ENCODE assay signal across 8 mouse cellular contexts in the genomic region with DNA sequence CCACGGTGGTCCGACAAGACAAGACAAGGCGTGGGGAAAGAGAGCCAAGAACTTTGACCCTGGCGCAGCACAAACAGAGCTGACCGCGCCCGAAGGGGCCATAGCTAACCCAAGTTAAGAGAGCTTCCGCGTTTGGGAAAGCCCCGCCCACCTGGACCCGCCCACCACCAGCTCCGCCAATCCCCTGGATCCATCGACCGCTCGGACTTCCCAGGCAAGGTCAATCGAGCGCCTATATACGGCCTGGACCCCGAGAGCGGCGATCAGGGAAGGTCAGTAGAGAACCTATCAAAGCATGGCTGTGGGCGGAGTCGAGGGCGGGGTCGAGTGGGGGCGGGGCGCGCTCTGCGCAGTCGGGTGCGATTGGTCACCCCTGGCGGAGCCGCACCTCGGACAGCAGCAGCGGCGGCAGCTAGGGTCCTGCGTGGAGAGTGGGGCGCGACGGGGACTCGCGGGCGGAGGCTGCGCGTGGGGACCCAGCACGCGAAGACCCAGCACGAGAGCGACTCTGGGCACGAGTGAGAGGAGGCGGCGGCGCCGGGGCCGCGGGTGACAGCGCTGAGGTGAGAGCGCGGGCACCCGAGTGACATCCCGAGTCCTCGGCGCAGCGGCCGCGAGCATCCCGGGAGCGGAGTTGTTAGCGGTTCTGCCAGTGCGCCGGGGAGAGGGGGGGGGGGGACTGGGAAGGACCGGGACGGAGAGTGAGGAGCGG. TPM values are rescaled to one million over a fixed set of nuclear protein-coding genes. Genes with fewer than 3 reads are reported as not detected.
A peak's percentile ranks its signal among the peaks of the same experiment; 100 is the strongest.
DNase-seq lines count a peak whose midpoint lies in the region; ATAC-seq and TF ChIP-seq lines count a peak whose summit lies in the region.

A gene (plus strand): TSS at position 353 of the 712 bp plus-strand sequence.

- peak; percentile 93 for ATAC-seq in forebrain, embryonic 11.5 days (replicated peaks; ENCODE audit: low FRiP score)
- ATAC-seq in heart, embryonic 16.5 days (replicated peaks; ENCODE audit: extremely low read depth, insufficient read depth, low FRiP score): peak; percentile 85
- ATAC-seq in liver, embryonic 15.5 days (ENCODE audit: insufficient read depth): peak; percentile 84
- peak; percentile 80 for ATAC-seq in neural tube, embryonic 12.5 days (ENCODE audit: low FRiP score, low read depth)

- H3K4me3 ChIP-seq in CH12.LX (replicated peaks in 1 of 3; ENCODE audit: low read depth in 2 of 3, low read length in 2 of 3, poor library complexity in 1 of 3): peak within 1 kb of the TSS; percentile 77 to 90 (median 84)
- H3K4me3 ChIP-seq in forebrain, embryonic 11.5 days (ENCODE audit: low read depth, low read length): peak within 1 kb of the TSS; percentile 72
- H3K4me3 ChIP-seq in heart, embryonic 16.5 days (ENCODE audit: low read length): peak within 1 kb of the TSS; percentile 82
- H3K4me3 ChIP-seq in liver, embryonic 15.5 days (replicated peaks): peak within 1 kb of the TSS; percentile 78
- H3K4me3 ChIP-seq in neural tube, embryonic 12.5 days: peak within 1 kb of the TSS; percentile 76

- H3K4me2 ChIP-seq in CH12.LX (ENCODE audit: insufficient read depth, low read depth, poor library complexity, severe bottlenecking): peak within 1 kb of the TSS; percentile 87
- H3K4me2 ChIP-seq in forebrain, embryonic 11.5 days (ENCODE audit: low read depth, low read length, severe bottlenecking): peak within 1 kb of the TSS; percentile 90
- peak within 1 kb of the TSS; percentile 96 for H3K4me2 ChIP-seq in heart, embryonic 16.5 days (ENCODE audit: low read depth, low read length)
- peak within 1 kb of the TSS; percentile 93 for H3K4me2 ChIP-seq in liver, embryonic 15.5 days
- peak within 1 kb of the TSS; percentile 84 for H3K4me2 ChIP-seq in neural tube, embryonic 12.5 days (replicated peaks)

- no peaks in the 10 kb centered on the region for H3K9me3 ChIP-seq in CH12.LX (replicated peaks; ENCODE audit: low read length)
- H3K9me3 ChIP-seq in forebrain, embryonic 11.5 days (ENCODE audit: control insufficient read depth, low read length): no peaks in the 10 kb centered on the region
- no peaks in the 10 kb centered on the region for H3K9me3 ChIP-seq in heart, embryonic 16.5 days (replicated peaks; ENCODE audit: control insufficient read depth, low read length)
- H3K9me3 ChIP-seq in liver, embryonic 15.5 days (replicated peaks): no peaks in the 10 kb centered on the region; the same call in 1 of the 2 replicates
- H3K9me3 ChIP-seq in neural tube, embryonic 12.5 days: no peaks in the 10 kb centered on the region

- in situ Hi-C loops in CH12.LX (cut with MboI; ENCODE audit: low pct_ligation_motif_present, low pct_unique_long_range_greater_than_20kb, low sequenced_read_pairs): loop anchor here (5.0 to 10.0 kb wide), 2 partner anchors 165 to 372 kb away; a partner anchor contains a TSS

- peak within 1 kb of the TSS; percentile 85 for H3K9ac ChIP-seq in CH12.LX (ENCODE audit: insufficient read depth, low read depth)
- H3K9ac ChIP-seq in forebrain, embryonic 11.5 days (ENCODE audit: low read length): peak within 1 kb of the TSS; percentile 60
- peak within 1 kb of the TSS; percentile 71 for H3K9ac ChIP-seq in heart, embryonic 16.5 days (ENCODE audit: low read length)
- H3K9ac ChIP-seq in liver, embryonic 15.5 days: peak within 1 kb of the TSS; percentile 79
- H3K9ac ChIP-seq in neural tube, embryonic 12.5 days: peak within 1 kb of the TSS; percentile 58

- dilution Hi-C loops in CH12.LX (cut with MboI; ENCODE audit: extremely low pct_ligation_motif_present, extremely low pct_unique_long_range_greater_than_20kb, low sequenced_read_pairs): no loop called here

- H3K36me3 ChIP-seq in CH12.LX (replicated peaks in 1 of 2; ENCODE audit: control insufficient read depth in 1 of 2, insufficient read depth in 1 of 2, low read length in 1 of 2): no peaks in the 10 kb centered on the region
- H3K36me3 ChIP-seq in forebrain, embryonic 11.5 days (ENCODE audit: control insufficient read depth, insufficient read depth, low read length): no peaks in the 10 kb centered on the region
- no peaks in the 10 kb centered on the region for H3K36me3 ChIP-seq in heart, embryonic 16.5 days (ENCODE audit: control insufficient read depth, insufficient read depth)
- peaks cover 15% of the 10 kb centered on the region for H3K36me3 ChIP-seq in liver, embryonic 15.5 days (replicated peaks)
- no peaks in the 10 kb centered on the region for H3K36me3 ChIP-seq in neural tube, embryonic 12.5 days

- H3K27me3 ChIP-seq in CH12.LX (replicated peaks): peaks cover 6% of the 10 kb centered on the region
- peaks cover 4% of the 10 kb centered on the region; the same call in 1 of the 2 replicates for H3K27me3 ChIP-seq in forebrain, embryonic 11.5 days (ENCODE audit: control insufficient read depth, insufficient read depth, low read length)
- no peaks in the 10 kb centered on the region for H3K27me3 ChIP-seq in heart, embryonic 16.5 days (ENCODE audit: control insufficient read depth, insufficient read depth, low read length)
- H3K27me3 ChIP-seq in liver, embryonic 15.5 days: no peaks in the 10 kb centered on the region
- 0 out of 2 replicates have a peak, but pooled peaks cover 10% of the 10 kb centered on the region for H3K27me3 ChIP-seq in neural tube, embryonic 12.5 days (replicated peaks)

- peaks cover 0 to 27% of the 10 kb centered on the region in 2 experiments; a peak in 2 of 4 replicates for H3K4me1 ChIP-seq in CH12.LX (ENCODE audit: control insufficient read depth in 1 of 2, insufficient read depth in 2 of 2)
- peaks cover 8% of the 10 kb centered on the region for H3K4me1 ChIP-seq in forebrain, embryonic 11.5 days (replicated peaks; ENCODE audit: control insufficient read depth, insufficient read depth, low read length)
- peaks cover 11% of the 10 kb centered on the region for H3K4me1 ChIP-seq in heart, embryonic 16.5 days (ENCODE audit: control insufficient read depth, insufficient read depth, low read length)
- peaks cover 72% of the 10 kb centered on the region for H3K4me1 ChIP-seq in liver, embryonic 15.5 days (replicated peaks)
- H3K4me1 ChIP-seq in neural tube, embryonic 12.5 days: peaks cover 12% of the 10 kb centered on the region

- H3K79me2 ChIP-seq in CH12.LX (replicated peaks; ENCODE audit: control insufficient read depth, extremely low read depth, insufficient read depth, poor library complexity, severe bottlenecking): peaks cover 6% of the 10 kb centered on the region

- WGBS in forebrain, embryonic 11.5 days: under 1% methylated on average over 73 of the region's 74 CpGs
- WGBS in heart, embryonic 16.5 days: under 1% methylated on average over 73 of the region's 74 CpGs
- under 1% methylated on average over 74 of the region's 74 CpGs for WGBS in liver, embryonic 15.5 days (ENCODE audit: insufficient replicate concordance)
- under 1% methylated on average over 74 of the region's 74 CpGs for WGBS in neural tube, embryonic 12.5 days

- no peak for TF ChIP-seq CTCF in CH12.LX (conservative IDR thresholded peaks at IDR 0.05 in 1 of 2, IDR thresholded peaks at IDR 0.05 in 1 of 2; ENCODE audit: low read depth in 2 of 2, low read length in 2 of 2)

- DNase-seq in CH12.LX (ENCODE audit: extremely low read depth): peak; percentile 99
- DNase-seq in c-Kit-positive CD71-positive TER-119-negative erythroid progenitor cells, embryonic 14.5 days (ENCODE audit: low read depth): peak; percentile 98
- peak; percentile 100 for DNase-seq in forebrain, embryonic 11.5 days (ENCODE audit: low spot score)
- DNase-seq in kidney, postnatal 36 days: peak; percentile 100
- peak; percentile 98 for DNase-seq in telencephalon, adult 2 months (ENCODE audit: low read depth, low spot score)

- no peak; the same call in 1 of the 2 replicates for TF ChIP-seq EP300 in CH12.LX (IDR thresholded peaks at IDR 0.05; ENCODE audit: low read length)

- no peak for TF ChIP-seq RAD21 in CH12.LX (IDR thresholded peaks at IDR 0.05; ENCODE audit: low read depth, low read length)

- H3K27ac ChIP-seq in CH12.LX (ENCODE audit: insufficient read depth, low read depth): no peak within 1 kb of the TSS
- H3K27ac ChIP-seq in forebrain, embryonic 11.5 days (ENCODE audit: low read depth, low read length): 0 out of 2 replicates have a peak within 1 kb of the TSS, but pooled peaks have one; percentile 6
- H3K27ac ChIP-seq in heart, embryonic 16.5 days (ENCODE audit: low read length): peak within 1 kb of the TSS; percentile 36; the same call in 1 of the 2 replicates
- H3K27ac ChIP-seq in liver, embryonic 15.5 days (replicated peaks): peak within 1 kb of the TSS; percentile 95
- 0 out of 2 replicates have a peak within 1 kb of the TSS, but pooled peaks have one; percentile 22 for H3K27ac ChIP-seq in neural tube, embryonic 12.5 days

- peak; percentile 96 for TF ChIP-seq POLR2A in CH12.LX (IDR thresholded peaks at IDR 0.05; ENCODE audit: low read depth, low read length)

TF ChIP-seq in CH12.LX, 34 proteins besides CTCF, POLR2A, EP300 and RAD21 (continues in another document):
- TF ChIP-seq E2F4 (IDR thresholded peaks at IDR 0.05; ENCODE audit: insufficient replicate concordance, low read depth, low read length) (no peak), ETS1 (conservative IDR thresholded peaks at IDR 0.05; ENCODE audit: low read depth, low read length) (no peak), GABPA (IDR thresholded peaks at IDR 0.05; ENCODE audit: insufficient replicate concordance, low read depth, low read length) (no peak; the same call in 1 of the 2 replicates), SMC3 (IDR thresholded peaks at IDR 0.05; ENCODE audit: low read depth, low read length) (peak; percentile 17), USF2 (conservative IDR thresholded peaks at IDR 0.05; ENCODE audit: low read depth, low read length) (no peak), HCFC1 (IDR thresholded peaks at IDR 0.05; ENCODE audit: low read depth, low read length) (peak; percentile 94), ZC3H11A (IDR thresholded peaks at IDR 0.05; ENCODE audit: low read depth, low read length) (no peak), NRF1 (IDR thresholded peaks at IDR 0.05; ENCODE audit: low read depth, low read length) (peak; percentile 42; the same call in 1 of the 2 replicates), ZNF384 (IDR thresholded peaks at IDR 0.05; ENCODE audit: low read depth, low read length) (peak; percentile 49), NELFE (IDR thresholded peaks at IDR 0.05; ENCODE audit: low read depth, low read length) (peak; percentile 92), RCOR1 (conservative IDR thresholded peaks at IDR 0.05; ENCODE audit: low read depth, low read length) (peak; percentile 67; the same call in 1 of the 2 replicates), USF1 (IDR thresholded peaks at IDR 0.05; ENCODE audit: low read depth, low read length) (no peak)

RNA-seq across cellular contexts. Expression of the gene that starts here (rescaled TPM):
- 17.4 and 18.6 TPM in 2 replicates for total RNA-seq in CH12.LX (2012; rRNA removed)
- total RNA-seq in CH12.LX (2014; rRNA removed): 7.2 and 8.3 TPM in 2 replicates
- 34.6 and 35.0 TPM in 2 replicates for polyA plus RNA-seq in CH12.LX (2012; ENCODE audit: insufficient read length, low read depth)
- 16.2 and 16.9 TPM in 2 replicates for polyA plus RNA-seq in forebrain, embryonic 11.5 days (2014; fragmentation: Nextera tagmentation; extraction: Ambion mirVana)
- 12.8 and 19.2 TPM in 2 replicates for polyA plus RNA-seq in heart, embryonic 16.5 days (2015; fragmentation: Nextera tagmentation; extraction: Ambion mirVana)
- polyA plus RNA-seq in liver, embryonic 15.5 days (2015; fragmentation: Nextera tagmentation; extraction: Ambion mirVana): 42.5 and 42.7 TPM in 2 replicates
- polyA plus RNA-seq in neural tube, embryonic 12.5 days (2016; fragmentation: Nextera tagmentation; extraction: Ambion mirVana): 29.5 and 38.7 TPM in 2 replicates
